In the genomic region with DNA sequence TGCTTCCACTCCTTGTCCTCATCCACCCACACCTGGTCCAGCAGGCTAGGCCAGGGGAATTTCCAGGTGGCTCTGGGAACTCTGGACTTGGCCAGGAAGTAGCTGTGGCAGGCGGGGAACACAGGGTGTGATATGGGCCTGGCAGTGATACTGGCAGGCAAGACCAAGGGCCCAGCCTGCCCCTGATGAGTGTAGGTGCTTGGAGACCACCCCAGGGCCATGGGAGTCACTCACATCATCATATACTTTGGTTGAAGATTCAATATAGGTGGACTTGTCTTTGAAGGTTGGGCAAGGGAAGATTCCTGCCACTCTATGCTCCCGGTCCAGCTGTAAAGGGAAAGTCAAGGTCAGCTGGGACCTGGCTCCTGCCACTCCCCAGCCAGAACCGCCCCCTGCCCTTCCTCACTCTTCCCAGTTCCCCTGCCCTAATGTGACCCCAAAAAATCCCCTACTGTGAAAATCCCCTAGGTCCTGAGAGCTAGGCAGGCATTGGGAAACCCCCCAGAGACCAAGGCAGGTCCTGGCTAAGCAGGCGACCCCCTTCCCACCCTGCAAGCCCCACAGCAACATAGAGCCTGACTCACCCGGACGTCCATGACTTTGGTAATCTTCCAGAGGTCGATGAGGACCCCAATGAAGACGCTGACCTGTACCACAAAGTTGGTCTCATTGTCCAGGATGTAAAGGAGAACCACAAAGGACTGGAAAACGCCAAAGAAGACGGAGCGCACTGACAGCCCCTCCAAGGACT, we compare ENCODE assay signal across 32 mouse cellular contexts. TPM values are rescaled to one million over a fixed set of nuclear protein-coding genes. Genes with fewer than 3 reads are reported as not detected.
DNase-seq lines count a peak whose midpoint lies in the region; ATAC-seq and TF ChIP-seq lines count a peak whose summit lies in the region.
"Had no signal": no experiment of that assay in that cellular context is flagged by ENCODE, and none has a peak within 500 bp of the region (broad histone marks: within the 10 kb centered on the region; RNA-seq: fewer than 3 reads in every experiment).

No protein-coding gene starts in this region.

- TF ChIP-seq CTCF in gastrocnemius, adult 2 months (IDR thresholded peaks at IDR 0.05): no peak

- peaks cover 33% of the 10 kb centered on the region for H3K4me1 ChIP-seq in liver, embryonic 13.5 days (replicated peaks)
- peaks cover 36% of the 10 kb centered on the region for H3K4me1 ChIP-seq in liver, embryonic 12.5 days
- H3K4me1 ChIP-seq: embryonic facial prominence, embryonic 10.5 days; embryonic facial prominence, embryonic 13.5 days; forebrain, embryonic 12.5 days; forebrain, embryonic 15.5 days; heart, embryonic 12.5 days had no signal

- H3K36me3 ChIP-seq in liver, embryonic 13.5 days: peaks cover 86% of the 10 kb centered on the region
- peaks cover 84% of the 10 kb centered on the region for H3K36me3 ChIP-seq in liver, embryonic 12.5 days

- H3K9ac ChIP-seq in liver, embryonic 13.5 days: no peak overlapping the region
- H3K9ac ChIP-seq in liver, embryonic 12.5 days: no peak overlapping the region
- H3K9ac ChIP-seq: embryonic facial prominence, embryonic 13.5 days; forebrain, embryonic 12.5 days; forebrain, embryonic 15.5 days; heart, embryonic 12.5 days; heart, embryonic 15.5 days; hindbrain, embryonic 14.5 days had no signal

- H3K4me2 ChIP-seq in liver, embryonic 13.5 days: no peak overlapping the region
- no peak overlapping the region for H3K4me2 ChIP-seq in liver, embryonic 12.5 days
- H3K4me2 ChIP-seq: embryonic facial prominence, embryonic 13.5 days; forebrain, embryonic 12.5 days; forebrain, embryonic 15.5 days; heart, embryonic 12.5 days; heart, embryonic 15.5 days; hindbrain, embryonic 14.5 days had no signal

- ATAC-seq in liver, embryonic 13.5 days (ENCODE audit: low read depth): no peak
- no peak for ATAC-seq in liver, embryonic 12.5 days
- ATAC-seq: activated CD4-positive, CD25-positive, alpha-beta regulatory T cell, adult 4 months; forebrain, embryonic 15.5 days; hindbrain, postnatal 0 days; inflammation-experienced regulatory T-cells, adult 6 months had no signal

- no peak overlapping the region for H3K4me3 ChIP-seq in gastrocnemius, adult 2 months
- no peak overlapping the region for H3K4me3 ChIP-seq in liver, embryonic 13.5 days (replicated peaks)
- no peak overlapping the region for H3K4me3 ChIP-seq in liver, embryonic 12.5 days
- H3K4me3 ChIP-seq: embryonic facial prominence, embryonic 10.5 days; embryonic facial prominence, embryonic 13.5 days; erythroblast, embryonic 14.5 days; forebrain, embryonic 12.5 days; forebrain, embryonic 15.5 days; heart, embryonic 12.5 days; heart, embryonic 15.5 days had no signal

- peak; percentile 57 to 74 for DNase-seq in adrenal gland, adult (ENCODE audit: inconsistent age in 2 of 2, low spot score in 1 of 2)
- DNase-seq in adrenal gland, postnatal 14 days: no peak
- DNase-seq in gastrocnemius, adult 2 months: no peak
- no peak for DNase-seq in gastrocnemius, postnatal 14 days
- no peak for DNase-seq in liver, embryonic 13.5 days
- DNase-seq: cerebellum, adult 11-12 months; cerebellum, adult 8-10 months; cerebellum, postnatal 10 days; cerebellum, postnatal 36 days; embryo, embryonic 11 days; heart, adult 18-20 months; heart, postnatal 10 days; heart, postnatal 4 days; kidney, adult 11 months had no signal

- WGBS in liver, embryonic 13.5 days (ENCODE audit: insufficient replicate concordance): 78% methylated on average over 11 of the region's 11 CpGs
- 79% methylated on average over 11 of the region's 11 CpGs for WGBS in liver, embryonic 12.5 days (ENCODE audit: insufficient replicate concordance)

- intact Hi-C loops in gastrocnemius, adult 2 months (cut with DNase I): no loop called here
- intact Hi-C loops in gastrocnemius, postnatal 14 days (cut with DNase I; ENCODE audit: low total_unique reads): no loop called here

- no peaks in the 10 kb centered on the region for H3K9me3 ChIP-seq in liver, embryonic 13.5 days (replicated peaks)
- no peaks in the 10 kb centered on the region for H3K9me3 ChIP-seq in liver, embryonic 12.5 days (replicated peaks)
- H3K9me3 ChIP-seq: embryonic facial prominence, embryonic 10.5 days; embryonic facial prominence, embryonic 13.5 days; forebrain, embryonic 12.5 days; forebrain, embryonic 15.5 days; heart, embryonic 12.5 days; heart, embryonic 15.5 days had no signal

- peak overlapping the region; percentile 83 for H3K27ac ChIP-seq in gastrocnemius, adult 2 months
- H3K27ac ChIP-seq in liver, embryonic 13.5 days: peak overlapping the region; percentile 9; the same call in 1 of the 2 replicates
- no peak overlapping the region for H3K27ac ChIP-seq in liver, embryonic 12.5 days
- H3K27ac ChIP-seq: embryonic facial prominence, embryonic 10.5 days; embryonic facial prominence, embryonic 13.5 days; forebrain, embryonic 12.5 days; forebrain, embryonic 15.5 days; heart, embryonic 15.5 days; hindbrain, embryonic 14.5 days; hindbrain, postnatal 0 days had no signal

- H3K27me3 ChIP-seq in liver, embryonic 13.5 days: no peaks in the 10 kb centered on the region
- H3K27me3 ChIP-seq in liver, embryonic 12.5 days (replicated peaks): no peaks in the 10 kb centered on the region
- H3K27me3 ChIP-seq: embryonic facial prominence, embryonic 13.5 days; forebrain, embryonic 12.5 days; forebrain, embryonic 15.5 days; heart, embryonic 12.5 days; heart, embryonic 15.5 days had no signal

RNA-seq across cellular contexts. Expression of gene Relb, which starts 6.0 kb away (rescaled TPM):
- total RNA-seq in adrenal gland, postnatal 14 days (2021): 19.3 and 26.2 TPM in 2 replicates
- 1 to 10 TPM; 5.1 to 7.9 TPM for total RNA-seq in gastrocnemius, adult 2 months (2021)
- total RNA-seq in gastrocnemius, postnatal 14 days (2021): 1 to 10 TPM; 4.9 to 7.3 TPM
- polyA plus RNA-seq in liver, embryonic 13.5 days (2015; fragmentation: Nextera tagmentation; extraction: Ambion mirVana): 1.6 and 1.7 TPM in 2 replicates
- polyA plus RNA-seq in liver, embryonic 12.5 days (2016; fragmentation: Nextera tagmentation; extraction: Ambion mirVana): 1.9 and 2.6 TPM in 2 replicates

RNA-seq across cellular contexts. Expression of gene Clptm1, which starts 29.6 kb away (rescaled TPM):
- total RNA-seq in adrenal gland, postnatal 14 days (2021): 116 and 119 TPM in 2 replicates
- 10 to 100 TPM; 46.6 TPM for total RNA-seq in gastrocnemius, adult 2 months (2021)
- total RNA-seq in gastrocnemius, postnatal 14 days (2021): 10 to 100 TPM; 39.8 to 47.7 TPM
- polyA plus RNA-seq in liver, embryonic 13.5 days (2015; fragmentation: Nextera tagmentation; extraction: Ambion mirVana): 45.2 and 51.0 TPM in 2 replicates
- 75.1 and 75.2 TPM in 2 replicates for polyA plus RNA-seq in liver, embryonic 12.5 days (2016; fragmentation: Nextera tagmentation; extraction: Ambion mirVana)

RNA-seq across cellular contexts. Expression of gene Clasrp, which starts 31.0 kb away (rescaled TPM):
- 36.9 and 52.2 TPM in 2 replicates for total RNA-seq in adrenal gland, postnatal 14 days (2021)
- 10 to 100 TPM; 13.7 to 15.1 TPM for total RNA-seq in gastrocnemius, adult 2 months (2021)
- 10 to 100 TPM; 10.6 to 12.0 TPM for total RNA-seq in gastrocnemius, postnatal 14 days (2021)
- polyA plus RNA-seq in liver, embryonic 13.5 days (2015; fragmentation: Nextera tagmentation; extraction: Ambion mirVana): 14.3 and 15.7 TPM in 2 replicates
- polyA plus RNA-seq in liver, embryonic 12.5 days (2016; fragmentation: Nextera tagmentation; extraction: Ambion mirVana): 23.9 and 24.2 TPM in 2 replicates

RNA-seq across cellular contexts. Expression of gene Apoc2, which starts 42.5 kb away (rescaled TPM):
- 53.4 TPM in 1 of 2 replicates, not detected in the other for total RNA-seq in adrenal gland, postnatal 14 days (2021)
- not detected for total RNA-seq in gastrocnemius, adult 2 months (2021)
- under 1 TPM; 0.41 to 0.44 TPM for total RNA-seq in gastrocnemius, postnatal 14 days (2021)
- 568 and 648 TPM in 2 replicates for polyA plus RNA-seq in liver, embryonic 13.5 days (2015; fragmentation: Nextera tagmentation; extraction: Ambion mirVana)
- polyA plus RNA-seq in liver, embryonic 12.5 days (2016; fragmentation: Nextera tagmentation; extraction: Ambion mirVana): 389 and 406 TPM in 2 replicates
- total RNA-seq: ES-E14; hindbrain, postnatal 0 days had no signal
- polyA plus RNA-seq: activated CD4-positive, CD25-positive, alpha-beta regulatory T cell, adult 4 months; cortical plate, adult 2 months; embryonic facial prominence, embryonic 13.5 days; forebrain, embryonic 12.5 days; forebrain, embryonic 15.5 days; hindbrain, embryonic 11.5 days; hindbrain, embryonic 14.5 days; inflammation-experienced regulatory T-cells, adult 6 months had no signal

RNA-seq across cellular contexts. Expression of gene Gm44805, which starts 46.0 kb away (rescaled TPM):
- total RNA-seq in adrenal gland, postnatal 14 days (2021): 1.7 and 2.6 TPM in 2 replicates
- total RNA-seq in gastrocnemius, adult 2 months (2021): not detected
- total RNA-seq in gastrocnemius, postnatal 14 days (2021): not detected
- polyA plus RNA-seq in liver, embryonic 13.5 days (2015; fragmentation: Nextera tagmentation; extraction: Ambion mirVana): 5.6 and 7.5 TPM in 2 replicates
- 2.7 and 4.9 TPM in 2 replicates for polyA plus RNA-seq in liver, embryonic 12.5 days (2016; fragmentation: Nextera tagmentation; extraction: Ambion mirVana)
- total RNA-seq: ES-E14; gastrocnemius, postnatal 10 days; gastrocnemius, postnatal 4 days; heart, adult 18-20 months; heart, postnatal 10 days; heart, postnatal 4 days; hindbrain, postnatal 0 days had no signal
- polyA plus RNA-seq: activated CD4-positive, CD25-positive, alpha-beta regulatory T cell, adult 4 months; brain, embryonic 14.5 days; cortical plate, adult 2 months; embryonic facial prominence, embryonic 10.5 days; embryonic facial prominence, embryonic 13.5 days; erythroblast, embryonic 14.5 days; forebrain, embryonic 12.5 days; forebrain, embryonic 15.5 days; heart, embryonic 12.5 days; hindbrain, embryonic 11.5 days; hindbrain, embryonic 14.5 days; hindbrain, postnatal 0 days; inflammation-experienced regulatory T-cells, adult 6 months had no signal

Comparison
In these comparisons a context has a peak if more than half of its experiments do, and no peak if none do; other contexts are left out.
1. DNase-seq: peak in adrenal gland, adult (2 of 2); none in adrenal gland, postnatal 14 days (single experiment), gastrocnemius, adult 2 months (single experiment), gastrocnemius, postnatal 14 days (single experiment) and liver, embryonic 13.5 days (single experiment).